Mouse (Mus musculus) left cerebral cortex, postnatal 10 days (tissue): ENCODE results near the gene Rab3ip. TPM values are rescaled to one million over a fixed set of nuclear protein-coding genes. Genes with fewer than 3 reads are reported as not detected.

ENCODE experiments used
- DNase-seq, 2 experiments: peaks; one replicate each; pipeline ENCODE4 v3.0.0; 2021 to 2022; ENCODE audit warnings: low spot score in 2 of 2, mixed read lengths in 1 of 2; ENCODE audit errors: extremely low spot score in 1 of 2
- intact Hi-C: fragments of 180-260 bp; cut with DNase I; formaldehyde crosslinking; loops from one replicate; pipeline ENCODE4 v1.15.1; 2025
- total RNA-seq, 2 experiments: library from RNA; stranded (reverse); gene quantifications; 2 replicates each; pipeline ENCODE4 v1.2.3; 2021

Rab3ip gene
- total RNA-seq, 2 experiments from 2014 or later = 39.6 to 43.4 TPM

- DNase-seq = no peak
- intact Hi-C loops = no loop called here
Observed at GRCm38 (mm10) chr10:116926428-116927113, 24.0 kb downstream of the Rab3ip start.

- intact Hi-C loops = no loop called here
- no peak for DNase-seq
Observed at GRCm38 (mm10) chr10:116923651-116924495, 26.7 kb downstream of the Rab3ip start.

GRCm38 (mm10) chr10:116922161-116922560 lies 28.4 kb downstream of the Rab3ip start:
- no peak for DNase-seq
- intact Hi-C loops = no loop called here

GRCm38 (mm10) chr10:116921416-116921815 lies 29.2 kb downstream of the Rab3ip start:
- intact Hi-C loops = no loop called here
- no peak for DNase-seq

- DNase-seq = no peak
- intact Hi-C loops = no loop called here
Observed at GRCm38 (mm10) chr10:116920641-116921040, 29.9 kb downstream of the Rab3ip start.

- intact Hi-C loops = no loop called here
Observed at GRCm38 (mm10) chr10:116919368-116920317, 30.9 kb downstream of the Rab3ip start.

GRCm38 (mm10) chr10:116916581-116916980 lies 34.0 kb downstream of the Rab3ip start:
- no peak for DNase-seq
- intact Hi-C loops = no loop called here

More at GRCm38 (mm10) chr10:116919368-116920317, 30.9 kb downstream of the Rab3ip start:
- DNase-seq = no peak

- DNase-seq = no peak
- intact Hi-C loops = no loop called here
Observed at GRCm38 (mm10) chr10:116915286-116915685, 35.3 kb downstream of the Rab3ip start.

- intact Hi-C loops = no loop called here
- no peak for DNase-seq
Observed at GRCm38 (mm10) chr10:116914586-116914985, 36.0 kb downstream of the Rab3ip start.

- intact Hi-C loops = no loop called here
Observed at GRCm38 (mm10) chr10:116913647-116914273, 36.8 kb downstream of the Rab3ip start.

GRCm38 (mm10) chr10:116912850-116913249 lies 37.7 kb downstream of the Rab3ip start:
- no peak for DNase-seq
- intact Hi-C loops = no loop called here

More at GRCm38 (mm10) chr10:116913647-116914273, 36.8 kb downstream of the Rab3ip start:
- no peak for DNase-seq

GRCm38 (mm10) chr10:116908901-116909642 lies 41.5 kb downstream of the Rab3ip start:
- no peak for DNase-seq
- intact Hi-C loops = no loop called here

GRCm38 (mm10) chr10:116906794-116907193 lies 43.8 kb downstream of the Rab3ip start:
- no peak for DNase-seq
- intact Hi-C loops = no loop called here

GRCm38 (mm10) chr10:116904503-116904908 lies 46.1 kb downstream of the Rab3ip start:
- no peak for DNase-seq
- intact Hi-C loops = no loop called here

- no peak for DNase-seq
- intact Hi-C loops = no loop called here
Observed at GRCm38 (mm10) chr10:116896336-116897177, 54.0 kb downstream of the Rab3ip start, which contains the start of gene Myrfl. TSS of gene Myrfl (minus strand) at chr10:116896919.

- intact Hi-C loops = no loop called here
Observed at GRCm38 (mm10) chr10:116895108-116895833, 55.3 kb downstream of the Rab3ip start.

More at GRCm38 (mm10) chr10:116895108-116895833, 55.3 kb downstream of the Rab3ip start:
- no peak for DNase-seq
